Mouse (Mus musculus) C2C12 (cell line): ENCODE results near the gene Col6a4. TPM values are rescaled to one million over a fixed set of nuclear protein-coding genes. Genes with fewer than 3 reads are reported as not detected.

Source experiments
- H3K27me3 ChIP-seq: one replicate; pipeline ENCODE4 v1.6.1; 2011; ENCODE audit not compliant: control insufficient read depth, insufficient read depth, insufficient read length
- H3K36me3 ChIP-seq: one replicate; pipeline ENCODE4 v1.6.1; 2011; ENCODE audit not compliant: control insufficient read depth, insufficient read depth
- H3K4me3 ChIP-seq: one replicate; pipeline ENCODE4 v1.5.1; 2011; ENCODE audit warnings: mild to moderate bottlenecking, control low read depth; ENCODE audit not compliant: poor library complexity, insufficient read depth, severe bottlenecking
- H3K79me2 ChIP-seq: one replicate; pipeline ENCODE4 v1.6.1; 2011; ENCODE audit not compliant: control insufficient read depth, insufficient read depth
- H3K79me3 ChIP-seq: one replicate; pipeline ENCODE4 v1.6.1; 2011; ENCODE audit warnings: low read depth, control low read depth
- H3ac ChIP-seq: one replicate; pipeline ENCODE3; 2011; ENCODE audit warnings: low read depth; ENCODE audit not compliant: control insufficient read depth, insufficient read length
- CEBPB ChIP-seq: IDR thresholded peaks from one replicate; pipeline ENCODE4 v1.6.1; 2011; ENCODE audit warnings: low read depth, mild to moderate bottlenecking, control low read depth, moderate library complexity
- CTCF ChIP-seq: IDR thresholded peaks from one replicate; pipeline ENCODE4 v1.5.1; 2011; ENCODE audit not compliant: control insufficient read depth, insufficient read depth, insufficient read length
- FOSL1 ChIP-seq: IDR thresholded peaks from one replicate; pipeline ENCODE4 v1.8.0; 2011; ENCODE audit warnings: mild to moderate bottlenecking, low read length; ENCODE audit not compliant: poor library complexity, insufficient read depth, severe bottlenecking
- MAX ChIP-seq: IDR thresholded peaks from one replicate; pipeline ENCODE4 v1.6.1; 2011; ENCODE audit warnings: mild to moderate bottlenecking, control low read depth
- MYOD1 ChIP-seq: IDR thresholded peaks from one replicate; pipeline ENCODE4 v1.6.1; 2011; ENCODE audit warnings: low read depth; ENCODE audit not compliant: control insufficient read depth, insufficient read length
- MYOG ChIP-seq: IDR thresholded peaks from one replicate; pipeline ENCODE4 v1.6.1; 2011; ENCODE audit not compliant: control insufficient read depth, insufficient read length; ENCODE audit errors: extremely low read depth
- USF1 ChIP-seq: IDR thresholded peaks from one replicate; pipeline ENCODE4 v1.6.1; 2011; ENCODE audit warnings: low read depth, mild to moderate bottlenecking, control low read depth, moderate library complexity
- polyA plus RNA-seq: library from polyadenylated mRNA; unstranded; fragments of >200 nt; fragmentation: generic; extraction: Trizol; gene quantifications from one replicate; pipeline ENCODE4 v1.2.1, GENCODE M21; 2012; ENCODE audit warnings: missing spikeins

The Col6a4 gene
- polyA plus RNA-seq, 1 experiment = not detected

- H3K79me3 ChIP-seq = no peaks in the 10 kb centered on the region
- no peaks in the 10 kb centered on the region for H3K79me2 ChIP-seq
- H3K27me3 ChIP-seq = peaks cover 3% of the 10 kb centered on the region
- no peak for TF ChIP-seq MAX
- no peak for TF ChIP-seq CEBPB
- no peak for TF ChIP-seq FOSL1
- no peak for TF ChIP-seq CTCF
- no peak for TF ChIP-seq MYOG
- no peak for TF ChIP-seq USF1
- TF ChIP-seq MYOD1 = no peak
- H3K4me3 ChIP-seq = no peak overlapping the region
- no peak overlapping the region for H3ac ChIP-seq
- H3K36me3 ChIP-seq = no peaks in the 10 kb centered on the region
Measured at GRCm38 (mm10) chr9:106130250-106130649, 33.7 kb upstream of the Col6a4 start.

DNA sequence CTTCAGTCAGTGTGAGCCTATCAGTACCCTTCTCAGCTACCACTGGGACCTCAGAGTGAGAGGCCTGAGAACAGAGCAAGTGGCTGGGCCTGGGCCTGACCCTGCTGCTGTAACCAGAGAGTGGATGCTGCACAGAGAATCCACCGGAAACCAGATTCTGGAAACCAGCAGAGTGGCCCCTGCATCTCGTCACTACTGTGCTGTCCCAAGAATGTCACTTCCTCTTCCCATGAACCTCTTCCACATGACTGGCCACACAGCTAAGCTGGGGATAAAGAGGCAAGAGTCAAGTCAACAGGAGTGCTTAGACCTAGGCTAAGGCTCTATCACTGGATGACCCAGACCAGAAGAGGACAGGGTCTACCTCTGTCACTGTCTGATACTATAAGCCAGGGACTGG is 32.5 kb upstream of the Col6a4 start:
- Histone ChIP-seq H3ac (no peak overlapping the region), H3K27me3 (peaks cover 3% of the 10 kb centered on the region), H3K79me2 (no peaks in the 10 kb centered on the region), H3K4me3 (no peak overlapping the region), H3K79me3 (no peaks in the 10 kb centered on the region), H3K36me3 (no peaks in the 10 kb centered on the region)
- TF ChIP-seq CEBPB (no peak), CTCF (no peak), MYOD1 (no peak), MYOG (no peak)

DNA sequence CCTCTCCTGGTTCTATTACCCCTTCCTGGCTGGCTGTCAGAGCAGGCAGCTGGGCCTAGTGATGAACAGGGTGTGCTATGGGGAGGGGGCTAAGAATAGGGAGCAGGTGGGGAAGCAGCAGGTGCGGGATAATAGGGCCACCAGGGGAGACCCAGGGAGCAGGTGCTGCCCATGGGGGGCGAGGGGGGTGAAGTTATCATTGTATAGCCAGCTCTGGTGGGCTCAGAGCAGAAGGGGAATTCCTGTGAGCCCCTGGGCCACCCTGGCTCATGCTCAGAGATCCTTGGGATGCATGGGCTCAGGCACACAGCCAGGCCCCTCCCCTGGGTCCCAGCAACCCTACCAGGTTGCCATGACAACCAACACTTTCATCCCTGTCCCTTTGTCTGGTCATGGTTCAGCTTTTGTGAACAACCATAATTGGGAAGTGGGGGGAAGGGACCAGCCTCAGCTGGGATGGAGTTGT is 30.2 kb upstream of the Col6a4 start:
- TF ChIP-seq MYOG = no peak
- no peak for TF ChIP-seq CTCF
- no peak for TF ChIP-seq CEBPB
- TF ChIP-seq MYOD1 = no peak
- TF ChIP-seq FOSL1 = no peak
- no peak for TF ChIP-seq MAX
- TF ChIP-seq USF1 = no peak
- Histone ChIP-seq H3K4me3 (no peak overlapping the region), H3K79me3 (no peaks in the 10 kb centered on the region), H3K36me3 (no peaks in the 10 kb centered on the region), H3K27me3 (no peaks in the 10 kb centered on the region), H3K79me2 (no peaks in the 10 kb centered on the region), H3ac (no peak overlapping the region)

- no peaks in the 10 kb centered on the region for H3K36me3 ChIP-seq
- no peaks in the 10 kb centered on the region for H3K79me2 ChIP-seq
- no peak overlapping the region for H3ac ChIP-seq
- H3K4me3 ChIP-seq = no peak overlapping the region
- TF ChIP-seq CEBPB (no peak), MYOG (no peak), MAX (no peak), FOSL1 (no peak), MYOD1 (no peak), CTCF (no peak), USF1 (no peak)
- H3K27me3 ChIP-seq = peaks cover 6% of the 10 kb centered on the region
- no peaks in the 10 kb centered on the region for H3K79me3 ChIP-seq
Measured at GRCm38 (mm10) chr9:106123599-106123998, 27.0 kb upstream of the Col6a4 start.

DNA sequence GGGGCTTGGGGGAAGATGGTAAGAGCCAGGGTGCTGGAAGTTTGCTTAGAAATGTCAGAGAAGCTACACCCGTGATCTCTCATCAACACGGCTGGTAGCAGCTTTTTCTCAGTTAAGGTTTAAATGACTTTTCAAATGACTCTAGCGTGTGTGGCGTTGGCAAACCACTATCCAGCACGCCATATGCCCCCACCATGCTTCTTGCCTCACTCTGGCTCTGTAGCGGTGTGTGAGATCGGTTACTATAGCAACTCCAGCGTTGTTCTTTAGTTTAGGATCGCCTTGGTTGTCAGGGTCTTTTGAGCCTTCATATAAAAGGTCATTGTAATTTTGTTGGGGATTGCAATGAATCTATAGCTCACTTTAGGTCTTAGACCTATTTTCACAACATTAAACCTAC is 22.5 kb upstream of the Col6a4 start:
- no peak for TF ChIP-seq MYOG
- TF ChIP-seq USF1 = no peak
- no peak for TF ChIP-seq CTCF
- no peak for TF ChIP-seq FOSL1
- no peak for TF ChIP-seq CEBPB
- TF ChIP-seq MYOD1 = no peak
- no peak for TF ChIP-seq MAX
- no peaks in the 10 kb centered on the region for H3K79me2 ChIP-seq
- H3K27me3 ChIP-seq = peaks cover 26% of the 10 kb centered on the region
- H3K4me3 ChIP-seq = no peak overlapping the region
- H3K79me3 ChIP-seq = no peaks in the 10 kb centered on the region
- no peak overlapping the region for H3ac ChIP-seq
- no peaks in the 10 kb centered on the region for H3K36me3 ChIP-seq

GRCm38 (mm10) chr9:106115801-106116424 is 19.3 kb upstream of the Col6a4 start:
- Histone ChIP-seq H3K79me2 (no peaks in the 10 kb centered on the region), H3K79me3 (no peaks in the 10 kb centered on the region), H3K36me3 (no peaks in the 10 kb centered on the region), H3ac (no peak overlapping the region), H3K27me3 (peaks cover 21% of the 10 kb centered on the region), H3K4me3 (no peak overlapping the region)
- TF ChIP-seq USF1 (no peak), CTCF (no peak), MYOG (no peak), FOSL1 (no peak), MAX (no peak), CEBPB (no peak), MYOD1 (no peak)
